9 mouse cellular contexts compared by ENCODE assay signal in genomic region chr1:156781971-156782850, GRCm38 (mm10). TPM values are rescaled to one million over a fixed set of nuclear protein-coding genes. Genes with fewer than 3 reads are reported as not detected.
DNase-seq lines count a peak whose midpoint lies in the region; ATAC-seq lines count a peak whose summit lies in the region.
"Had no signal": no experiment of that assay in that cellular context is flagged by ENCODE, and none has a peak within 500 bp of the region (broad histone marks: within the 10 kb centered on the region; RNA-seq: fewer than 3 reads in every experiment).

No protein-coding gene starts in this region.

- WGBS in embryonic facial prominence, embryonic 15.5 days, result 27% methylated on average over 14 of the region's 14 CpGs
- WGBS in hindbrain, embryonic 16.5 days, result 23% methylated on average over 14 of the region's 14 CpGs

- no peak overlapping the region for H3K4me2 ChIP-seq in embryonic facial prominence, embryonic 15.5 days (replicated peaks)
- no peak overlapping the region for H3K4me2 ChIP-seq in hindbrain, embryonic 16.5 days (ENCODE audit: low read length)

- H3K9me3 ChIP-seq in embryonic facial prominence, embryonic 15.5 days (replicated peaks), result no peaks in the 10 kb centered on the region
- H3K9me3 ChIP-seq in hindbrain, embryonic 16.5 days (ENCODE audit: control insufficient read depth, low read length), result no peaks in the 10 kb centered on the region

- H3K27ac ChIP-seq in embryonic facial prominence, embryonic 15.5 days (replicated peaks), result peak overlapping the region; percentile 96
- H3K27ac ChIP-seq in hindbrain, embryonic 16.5 days (ENCODE audit: low read depth, low read length), result no peak overlapping the region; the same call in 1 of the 2 replicates

- DNase-seq in kidney, postnatal 4 days, result peak; percentile 39 to 57
- DNase-seq in kidney, adult 8-10 months, result no peak
- DNase-seq in skeletal muscle tissue, adult 2 months (ENCODE audit: low read depth, low spot score), result peak; percentile 71
- DNase-seq in cerebellum, adult 8-10 months, result no peak
- DNase-seq in left cerebral cortex, adult 18-20 months (ENCODE audit: low spot score in 2 of 2), result no peak
- DNase-seq: cerebellum, adult 18-20 months had no signal

- no peaks in the 10 kb centered on the region for H3K36me3 ChIP-seq in embryonic facial prominence, embryonic 15.5 days
- H3K36me3 ChIP-seq in hindbrain, embryonic 16.5 days (ENCODE audit: control insufficient read depth, insufficient read depth, low read length), result no peaks in the 10 kb centered on the region

- H3K9ac ChIP-seq in embryonic facial prominence, embryonic 15.5 days, result no peak overlapping the region
- no peak overlapping the region for H3K9ac ChIP-seq in hindbrain, embryonic 16.5 days (ENCODE audit: low read depth, low read length)

- H3K4me3 ChIP-seq in embryonic facial prominence, embryonic 15.5 days (replicated peaks), result no peak overlapping the region
- H3K4me3 ChIP-seq in hindbrain, embryonic 16.5 days (ENCODE audit: low read length), result no peak overlapping the region

- peaks cover 70% of the 10 kb centered on the region for H3K4me1 ChIP-seq in embryonic facial prominence, embryonic 15.5 days
- peaks cover 13% of the 10 kb centered on the region for H3K4me1 ChIP-seq in hindbrain, embryonic 16.5 days (ENCODE audit: control insufficient read depth, insufficient read depth, low read depth, low read length)

- no peaks in the 10 kb centered on the region for H3K27me3 ChIP-seq in embryonic facial prominence, embryonic 15.5 days
- H3K27me3 ChIP-seq in hindbrain, embryonic 16.5 days (replicated peaks; ENCODE audit: control insufficient read depth, insufficient read depth, low read length), result no peaks in the 10 kb centered on the region
- H3K27me3 ChIP-seq: Patski had no signal

- no peak for ATAC-seq in embryonic facial prominence, embryonic 15.5 days (ENCODE audit: insufficient number of reproducible peaks, low FRiP score, low TSS enrichment, low read depth)
- ATAC-seq in hindbrain, embryonic 16.5 days, result peak; percentile 15; the same call in 1 of the 2 replicates
- ATAC-seq: Patski had no signal

RNA-seq across cellular contexts. Expression of gene Angptl1, which starts 56.2 kb away (rescaled TPM):
- polyA plus RNA-seq in embryonic facial prominence, embryonic 15.5 days (2015; fragmentation: Nextera tagmentation; extraction: Ambion mirVana), result 65.3 and 75.8 TPM in 2 replicates
- 1.7 and 3.5 TPM in 2 replicates for polyA plus RNA-seq in hindbrain, embryonic 16.5 days (2015; fragmentation: Nextera tagmentation; extraction: Ambion mirVana)
- total RNA-seq in left cerebral cortex, adult 18-20 months (2021), result 1 to 10 TPM; 1.2 to 1.3 TPM

Comparison
In these comparisons a context has a peak if more than half of its experiments do, and no peak if none do; other contexts are left out.
1. DNase-seq: peak in kidney, postnatal 4 days (2 of 2) and skeletal muscle tissue, adult 2 months (single experiment); none in kidney, adult 8-10 months (0 of 2), cerebellum, adult 8-10 months (single experiment) and left cerebral cortex, adult 18-20 months (0 of 2).
2. RNA of gene Angptl1, which starts 56.2 kb away (polyA plus RNA-seq): 65.3 to 75.8 TPM in embryonic facial prominence, embryonic 15.5 days; 1.7 to 3.5 TPM in hindbrain, embryonic 16.5 days; every median in the first group is over 10 times any median in the second.